Mouse (Mus musculus): Measurements from ENCODE around the gene Lsamp.

Lsamp gene

GRCm38 (mm10) chr16:41258145-41259035 lies 1274.2 kb downstream of the Lsamp start:
- CTCF ChIA-PET, result no interaction called here

- CTCF ChIA-PET, result no interaction called here
Observed at GRCm38 (mm10) chr16:41275999-41276671, 1292.0 kb downstream of the Lsamp start.

- CTCF ChIA-PET, result no interaction called here
Observed at GRCm38 (mm10) chr16:41317992-41318391, 1333.8 kb downstream of the Lsamp start.

GRCm38 (mm10) chr16:41343431-41343830 lies 1359.3 kb downstream of the Lsamp start:
- CTCF ChIA-PET, result no interaction called here

GRCm38 (mm10) chr16:41365138-41365537 lies 1381.0 kb downstream of the Lsamp start:
- CTCF ChIA-PET, result no interaction called here

GRCm38 (mm10) chr16:41383702-41384101 lies 1399.5 kb downstream of the Lsamp start:
- CTCF ChIA-PET, result no interaction called here

GRCm38 (mm10) chr16:41384288-41384687 lies 1400.1 kb downstream of the Lsamp start:
- CTCF ChIA-PET, result no interaction called here

GRCm38 (mm10) chr16:41408850-41409249 lies 1424.7 kb downstream of the Lsamp start:
- CTCF ChIA-PET, result no interaction called here

GRCm38 (mm10) chr16:41410671-41411070 lies 1426.5 kb downstream of the Lsamp start:
- CTCF ChIA-PET, result no interaction called here

GRCm38 (mm10) chr16:41417363-41417762 lies 1433.2 kb downstream of the Lsamp start:
- CTCF ChIA-PET, result no interaction called here

- CTCF ChIA-PET, result no interaction called here
Observed at GRCm38 (mm10) chr16:41467391-41467790, 1483.2 kb downstream of the Lsamp start.

- CTCF ChIA-PET, result no interaction called here
Observed at GRCm38 (mm10) chr16:41478694-41479093, 1494.5 kb downstream of the Lsamp start.

- CTCF ChIA-PET, result no interaction called here
Observed at GRCm38 (mm10) chr16:41481832-41482231, 1497.7 kb downstream of the Lsamp start.

- CTCF ChIA-PET, result interaction anchor here (0.7 kb wide), 1 partner anchor 11 kb away, joined by 3 read pairs; no protein-coding TSS in a partner anchor
Observed at GRCm38 (mm10) chr16:41510915-41511552, 1526.9 kb downstream of the Lsamp start.

GRCm38 (mm10) chr16:41521566-41521965 lies 1537.4 kb downstream of the Lsamp start:
- CTCF ChIA-PET, result no interaction called here

- CTCF ChIA-PET, result no interaction called here
Observed at GRCm38 (mm10) chr16:41524266-41524665, 1540.1 kb downstream of the Lsamp start.

- CTCF ChIA-PET, result no interaction called here
Observed at GRCm38 (mm10) chr16:41532661-41533551, 1548.7 kb downstream of the Lsamp start.

- CTCF ChIA-PET, result no interaction called here
Observed at GRCm38 (mm10) chr16:41533686-41534085, 1549.5 kb downstream of the Lsamp start.

GRCm38 (mm10) chr16:41535806-41536205 lies 1551.6 kb downstream of the Lsamp start:
- CTCF ChIA-PET, result no interaction called here

- CTCF ChIA-PET, result no interaction called here
Observed at GRCm38 (mm10) chr16:41542641-41543040, 1558.5 kb downstream of the Lsamp start.

GRCm38 (mm10) chr16:41551164-41551563 lies 1567.0 kb downstream of the Lsamp start:
- CTCF ChIA-PET, result no interaction called here

- CTCF ChIA-PET, result no interaction called here
Observed at GRCm38 (mm10) chr16:41551851-41552262, 1567.7 kb downstream of the Lsamp start.

All from spleen, embryonic (tissue).